Mouse (Mus musculus) hindlimb bud, embryonic 11.5 days (tissue): ENCODE measurements around the gene Cit.
A peak's percentile ranks its signal among the peaks of the same experiment; 100 is the strongest.

Experiments
- DNase-seq: peaks from one replicate; pipeline ENCODE4 v3.0.0-alpha.2; 2012; ENCODE audit warnings: low read depth, low spot score; ENCODE audit errors: extremely low spot score

The Cit gene

DNA sequence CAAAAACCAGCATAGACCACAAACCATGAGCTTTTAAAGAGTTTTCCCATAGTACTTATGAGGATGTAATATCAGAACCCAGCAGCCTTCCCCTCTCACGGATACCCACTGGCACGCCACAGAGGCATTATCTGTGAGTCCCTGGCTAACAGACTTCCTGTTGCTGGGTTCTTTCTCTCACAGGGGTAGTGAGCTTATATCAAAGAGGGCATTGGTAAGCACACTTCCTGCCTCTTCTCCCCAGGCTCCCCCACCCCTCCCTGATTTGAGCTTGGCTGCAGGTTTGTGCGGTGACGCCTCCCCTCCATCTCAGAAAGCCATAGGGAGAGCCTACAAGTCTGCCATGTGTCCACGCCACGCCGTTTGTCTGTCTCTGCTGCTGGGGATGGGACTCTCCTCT is 184.0 kb downstream of the Cit start:
- DNase-seq, result no peak

- no peak for DNase-seq
Measured at GRCm38 (mm10) chr5:116030566-116031189, 185.6 kb downstream of the Cit start.

- DNase-seq, result peak; percentile 49
Measured at GRCm38 (mm10) chr5:116031190-116031577, 186.1 kb downstream of the Cit start.

DNA sequence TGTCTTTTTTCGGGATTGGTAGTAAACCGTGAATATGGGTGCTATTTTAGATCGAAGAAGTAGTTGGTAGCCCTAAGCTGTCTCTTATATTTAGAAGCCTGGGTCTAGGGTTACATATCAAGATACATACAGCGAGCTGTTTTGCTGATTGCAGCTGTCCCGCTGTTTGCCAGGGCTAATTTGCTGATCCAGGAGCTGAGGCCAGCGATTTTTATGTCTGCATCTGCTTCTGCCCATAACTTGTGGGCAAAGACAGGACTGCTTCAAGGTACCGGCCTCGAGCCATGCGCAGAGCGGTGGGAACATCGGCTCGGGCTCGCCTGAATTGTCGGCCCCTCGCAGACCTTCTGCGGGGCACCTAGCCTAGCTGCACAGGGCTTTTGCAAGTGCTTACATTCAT is 191.4 kb downstream of the Cit start:
- no peak for DNase-seq

DNA sequence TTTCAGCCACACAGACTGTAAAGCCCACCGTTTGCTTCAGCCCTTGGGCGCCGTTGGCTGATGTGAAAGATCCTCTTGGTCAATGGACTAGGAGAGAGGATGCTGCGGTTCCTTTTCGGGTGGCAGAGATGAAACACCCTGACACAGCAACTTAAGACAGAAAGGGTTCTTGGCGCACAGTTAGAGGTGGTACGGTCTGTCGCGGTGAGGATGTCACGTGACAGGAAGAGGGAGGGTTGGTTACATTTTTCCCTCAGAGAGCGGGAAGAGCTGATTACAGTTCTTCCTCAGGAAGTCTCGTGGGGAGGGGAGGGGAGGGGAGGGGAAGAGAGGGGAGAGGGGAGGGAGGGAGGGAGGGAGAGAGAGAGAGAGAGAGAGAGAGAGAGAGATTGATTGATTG is 192.7 kb downstream of the Cit start:
- no peak for DNase-seq

- DNase-seq, result no peak
Measured at GRCm38 (mm10) chr5:116039706-116040105, 194.6 kb downstream of the Cit start.

- DNase-seq, result no peak
Measured at GRCm38 (mm10) chr5:116042241-116042640, 197.2 kb downstream of the Cit start.

DNA sequence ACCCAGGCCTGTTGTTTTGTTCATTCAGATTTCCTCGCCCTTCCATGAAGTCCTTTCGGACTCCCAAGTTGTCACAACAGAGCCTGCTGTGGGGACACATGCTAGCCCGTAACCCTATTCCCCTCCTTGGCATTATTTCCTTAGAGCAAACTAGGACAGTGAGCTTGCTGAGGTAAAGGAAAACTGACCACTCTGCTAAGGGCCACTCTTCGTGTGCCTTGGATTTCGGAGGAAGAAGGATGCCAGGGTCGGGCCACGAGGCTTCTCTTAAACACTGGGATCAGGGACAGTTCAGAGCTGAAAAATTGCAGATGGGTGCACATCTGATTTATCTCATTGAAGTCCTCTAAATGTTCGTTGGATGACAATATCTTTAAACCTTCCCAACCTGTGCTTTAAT is 200.5 kb downstream of the Cit start:
- no peak for DNase-seq

- DNase-seq, result no peak
Measured at GRCm38 (mm10) chr5:116046246-116046645, 201.2 kb downstream of the Cit start.

DNA sequence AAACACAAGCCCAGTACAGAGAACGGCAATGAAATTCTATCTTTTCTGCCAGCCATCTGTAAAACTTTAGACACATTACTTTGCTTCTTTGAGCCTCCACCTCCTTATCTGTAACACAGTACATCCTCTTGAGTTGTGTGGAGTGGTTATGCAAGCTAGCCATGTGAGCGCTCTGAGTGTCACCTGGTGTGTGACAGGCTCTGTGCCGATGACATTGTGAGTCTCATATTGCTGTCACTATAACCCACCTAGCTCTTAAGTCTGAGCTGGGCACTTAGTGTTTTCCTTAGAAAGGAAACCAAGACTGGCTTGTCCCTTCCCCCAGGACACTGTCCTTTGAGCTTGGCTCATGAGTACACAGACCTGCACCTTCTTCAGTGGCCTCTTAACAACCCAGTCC is 203.2 kb downstream of the Cit start:
- no peak for DNase-seq

GRCm38 (mm10) chr5:116049821-116050220 is 204.7 kb downstream of the Cit start:
- no peak for DNase-seq

- DNase-seq, result no peak
Measured at GRCm38 (mm10) chr5:116052171-116052570, 207.1 kb downstream of the Cit start.

GRCm38 (mm10) chr5:116052826-116053225 is 207.7 kb downstream of the Cit start:
- DNase-seq, result no peak
